Mouse (Mus musculus) heart, postnatal 0 days (tissue): ENCODE measurements around the gene Prss57. TPM values are rescaled to one million over a fixed set of nuclear protein-coding genes. Genes with fewer than 3 reads are reported as not detected.

Experiments used
- ATAC-seq: fragments of 200-750 bp; cut with Nextera tagmentation; 2 replicates; pipeline ENCODE4 v1.8.0; 2017; ENCODE audit warnings: low read depth, moderate number of reproducible peaks, moderate library complexity; ENCODE audit not compliant: insufficient read depth
- DNase-seq: peaks from one replicate; pipeline ENCODE4 v3.0.0-alpha.2; 2016; ENCODE audit warnings: low spot score
- H3K27ac ChIP-seq: fragments of 300-500 bp; sonication (generic); 2 replicates; pipeline ENCODE4 v1.5.1; 2014; ENCODE audit warnings: low read depth, mild to moderate bottlenecking
- H3K27me3 ChIP-seq: fragments of 300-500 bp; sonication (generic); 2 replicates; pipeline ENCODE4 v1.6.1; 2014; ENCODE audit warnings: low read length, mixed read lengths; ENCODE audit not compliant: control insufficient read depth, insufficient read depth
- H3K36me3 ChIP-seq: fragments of 300-500 bp; sonication (generic); replicated peaks from 2 replicates; pipeline ENCODE4 v1.6.1; 2014; ENCODE audit warnings: low read length, mixed read lengths; ENCODE audit not compliant: control insufficient read depth, insufficient read depth
- H3K4me1 ChIP-seq: fragments of 300-500 bp; sonication (generic); 2 replicates; pipeline ENCODE4 v1.6.1; 2014; ENCODE audit warnings: antibody characterized with exemption; ENCODE audit not compliant: control insufficient read depth, insufficient read depth
- H3K4me2 ChIP-seq: fragments of 300-500 bp; sonication (generic); 2 replicates; pipeline ENCODE4 v1.6.1; 2014; ENCODE audit warnings: low read depth, mild to moderate bottlenecking, low read length, moderate library complexity
- H3K4me3 ChIP-seq: fragments of 300-500 bp; sonication (generic); 2 replicates; pipeline ENCODE4 v1.5.1; 2014; ENCODE audit warnings: low read depth, low read length
- H3K9ac ChIP-seq: fragments of 300-500 bp; sonication (generic); replicated peaks from 2 replicates; pipeline ENCODE4 v1.6.1; 2014; ENCODE audit warnings: low read depth, low read length, mixed read lengths
- H3K9me3 ChIP-seq: fragments of 300-500 bp; sonication (generic); replicated peaks from 2 replicates; pipeline ENCODE4 v1.6.1; 2016; ENCODE audit warnings: low read length; ENCODE audit not compliant: control insufficient read depth
- CTCF ChIP-seq: IDR thresholded peaks from 2 replicates; pipeline ENCODE4 v1.5.1; 2016; ENCODE audit warnings: antibody characterized with exemption, control low read depth, low read depth
- EP300 ChIP-seq: IDR thresholded peaks from 2 replicates; pipeline ENCODE4 v1.6.1; 2016; ENCODE audit warnings: antibody characterized with exemption, low read depth
- WGBS: fragments of 180-500 bp; shearing (Covaris S2); extraction: QIAGEN DNeasy Blood & Tissue Kit; methylation state at CpG from one replicate; pipeline ENCODE4 v1.1.7; 2014; 5-methylcytosine and 5-hydroxymethylcytosine counted together
- polyA plus RNA-seq: library from polyadenylated mRNA; unstranded; fragments of >200 nt; fragmentation: Nextera tagmentation; extraction: Ambion mirVana; gene quantifications from 2 replicates; pipeline ENCODE4 v1.2.1, GENCODE M21; 2015
- total RNA-seq: library from RNA; depleted of rRNA; stranded (reverse); fragments of >200 nt; gene quantifications from 2 replicates; pipeline ENCODE4 v1.2.3, GENCODE M21; 2014; ENCODE audit warnings: low replicate concordance

Gene Prss57
- total and polyA plus RNA-seq, 2 experiments from 2014 or later = 1.3 TPM; not detected in 1

DNA sequence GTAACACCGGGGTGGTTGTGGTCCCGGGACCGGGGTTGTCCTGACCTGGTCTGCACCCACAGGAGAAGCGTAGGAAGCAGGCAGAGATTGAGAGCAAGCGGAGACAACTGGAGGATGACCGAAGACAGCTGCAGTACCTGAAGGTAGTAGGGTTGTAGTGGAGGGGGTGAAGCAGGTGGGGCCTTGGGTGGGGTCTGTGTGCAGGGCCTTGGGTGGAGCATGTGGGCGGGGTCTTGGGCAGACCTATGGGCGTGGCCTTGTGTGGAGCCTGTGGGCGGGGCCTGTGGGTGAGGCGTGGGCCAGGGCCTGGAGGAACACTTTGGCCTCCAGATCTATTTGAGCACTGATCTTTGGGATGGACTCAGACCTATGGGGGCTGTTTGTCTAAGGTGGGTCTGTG, 16.2 kb upstream of the Prss57 start:
- peaks cover 13% of the 10 kb centered on the region; the same call in 1 of the 2 replicates for H3K4me1 ChIP-seq
- no peaks in the 10 kb centered on the region for H3K9me3 ChIP-seq
- 61% methylated on average over 10 of the region's 10 CpGs for WGBS
- DNase-seq = no peak
- H3K4me3 ChIP-seq = peak overlapping the region; percentile 9; the same call in 1 of the 2 replicates
- peak overlapping the region; percentile 44 for H3K4me2 ChIP-seq
- peak overlapping the region; percentile 81 for H3K27ac ChIP-seq
- H3K9ac ChIP-seq = no peak overlapping the region
- no peak for TF ChIP-seq EP300
- no peak for TF ChIP-seq CTCF
- no peaks in the 10 kb centered on the region; the same call in 1 of the 2 replicates for H3K36me3 ChIP-seq
- H3K27me3 ChIP-seq = no peaks in the 10 kb centered on the region
- no peak for ATAC-seq

- DNase-seq (no peak), ATAC-seq (no peak)
- Histone ChIP-seq H3K4me3 (0 out of 2 replicates have a peak overlapping the region, but pooled peaks have one; percentile 9), H3K27ac (peak overlapping the region; percentile 81), H3K4me1 (peaks cover 18% of the 10 kb centered on the region; the same call in 1 of the 2 replicates), H3K9me3 (no peaks in the 10 kb centered on the region), H3K27me3 (no peaks in the 10 kb centered on the region), H3K4me2 (peak overlapping the region; percentile 44), H3K36me3 (no peaks in the 10 kb centered on the region; the same call in 1 of the 2 replicates), H3K9ac (no peak overlapping the region)
- TF ChIP-seq CTCF (no peak), EP300 (no peak)
- 70% methylated on average over 9 of the region's 9 CpGs for WGBS
These were observed 15.6 kb upstream of the Prss57 start for GRCm38 (mm10) chr10:79806331-79806730.

- WGBS = 39% methylated on average over 11 of the region's 11 CpGs
- peak; percentile 69 for DNase-seq
- peak; percentile 50 for ATAC-seq
- H3K27me3 ChIP-seq = no peaks in the 10 kb centered on the region
- peaks cover 18% of the 10 kb centered on the region; the same call in 1 of the 2 replicates for H3K4me1 ChIP-seq
- no peak overlapping the region for H3K9ac ChIP-seq
- H3K4me3 ChIP-seq = peak overlapping the region; percentile 4; the same call in 1 of the 2 replicates
- H3K4me2 ChIP-seq = peak overlapping the region; percentile 44
- peak; percentile 94 for TF ChIP-seq EP300
- no peak for TF ChIP-seq CTCF
- H3K36me3 ChIP-seq = no peaks in the 10 kb centered on the region; the same call in 1 of the 2 replicates
- peak overlapping the region; percentile 81 for H3K27ac ChIP-seq
- H3K9me3 ChIP-seq = no peaks in the 10 kb centered on the region
These were observed 14.9 kb upstream of the Prss57 start for GRCm38 (mm10) chr10:79805636-79806035.

GRCm38 (mm10) chr10:79803716-79804323, 13.1 kb upstream of the Prss57 start:
- no peak overlapping the region; the same call in 1 of the 2 replicates for H3K27ac ChIP-seq
- H3K4me3 ChIP-seq = no peak overlapping the region
- no peak overlapping the region for H3K9ac ChIP-seq
- DNase-seq = no peak
- peak; percentile 7; the same call in 1 of the 2 replicates for ATAC-seq
- peaks cover 18% of the 10 kb centered on the region; the same call in 1 of the 2 replicates for H3K4me1 ChIP-seq
- 30% methylated on average over 29 of the region's 29 CpGs for WGBS
- H3K27me3 ChIP-seq = no peaks in the 10 kb centered on the region
- H3K9me3 ChIP-seq = no peaks in the 10 kb centered on the region
- no peak overlapping the region for H3K4me2 ChIP-seq
- TF ChIP-seq CTCF = no peak
- no peak for TF ChIP-seq EP300
- no peaks in the 10 kb centered on the region for H3K36me3 ChIP-seq

DNA sequence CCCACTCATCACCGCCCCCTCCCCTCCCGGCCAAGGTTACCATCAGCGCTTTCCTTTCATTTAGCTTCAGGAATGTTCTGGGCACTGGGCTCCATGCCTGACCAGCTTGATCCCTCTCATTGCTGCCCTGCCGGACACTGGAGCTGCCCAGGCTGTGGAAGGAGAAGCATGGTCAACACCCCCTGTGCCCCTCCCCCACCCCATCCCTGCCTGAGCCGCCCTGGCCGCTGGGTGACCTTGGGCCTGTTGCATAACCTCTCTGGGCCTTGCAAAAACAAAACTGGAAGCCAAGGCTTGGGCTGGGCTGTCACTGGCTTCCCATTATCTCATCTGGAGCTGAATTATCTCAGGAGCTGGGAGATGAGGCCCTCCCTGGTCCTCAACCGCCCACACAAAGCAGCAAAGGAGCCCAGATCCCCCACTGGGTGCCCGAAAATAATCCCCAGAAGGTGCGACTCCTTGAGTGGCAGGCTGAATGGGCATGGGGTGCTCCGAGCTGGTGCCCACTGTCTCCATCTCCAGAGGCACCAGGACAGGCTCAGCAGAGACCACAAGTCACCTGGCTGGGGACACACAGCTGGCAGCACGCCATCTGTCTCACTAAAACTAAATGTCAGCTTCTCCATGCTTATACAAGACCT, 11.7 kb upstream of the Prss57 start:
- Histone ChIP-seq H3K9ac (no peak overlapping the region), H3K9me3 (no peaks in the 10 kb centered on the region), H3K4me3 (no peak overlapping the region), H3K4me1 (peaks cover 18% of the 10 kb centered on the region; the same call in 1 of the 2 replicates), H3K4me2 (no peak overlapping the region), H3K36me3 (no peaks in the 10 kb centered on the region), H3K27ac (0 out of 2 replicates have a peak overlapping the region, but pooled peaks have one; percentile 28), H3K27me3 (no peaks in the 10 kb centered on the region)
- TF ChIP-seq CTCF (no peak), EP300 (no peak)
- peak; percentile 28; the same call in 1 of the 2 replicates for ATAC-seq
- DNase-seq = no peak
- 35% methylated on average over 11 of the region's 11 CpGs for WGBS
